Mouse (Mus musculus) myocyte (in vitro differentiated cells): Measurements from ENCODE around the gene Gm37240.

Experiments
- CEBPB ChIP-seq: IDR thresholded peaks from 2 replicates; pipeline ENCODE4 v1.6.1; 2011; ENCODE audit warnings: mild to moderate bottlenecking, moderate library complexity; ENCODE audit not compliant: poor library complexity, insufficient read depth, severe bottlenecking
- E2F4 ChIP-seq: IDR thresholded peaks from one replicate; pipeline ENCODE4 v1.6.1; 2011; ENCODE audit warnings: mild to moderate bottlenecking, control low read depth, moderate library complexity; ENCODE audit not compliant: insufficient read depth
- MAX ChIP-seq: IDR thresholded peaks from one replicate; pipeline ENCODE4 v1.6.1; 2011; ENCODE audit warnings: low read depth, mild to moderate bottlenecking, control low read depth
- MYOD1 ChIP-seq, 3 experiments: IDR thresholded peaks; one replicate each; pipeline ENCODE4 v1.6.1; 2011; ENCODE audit warnings: control low read depth in 2 of 3, low read depth in 2 of 3, mild to moderate bottlenecking in 2 of 3, moderate library complexity in 1 of 3; ENCODE audit not compliant: insufficient read length in 2 of 3, control insufficient read depth in 1 of 3
- MYOG ChIP-seq, 3 experiments: IDR thresholded peaks; one replicate each; pipeline ENCODE4 v1.6.1; 2011; ENCODE audit warnings: control low read depth in 2 of 3, low read depth in 2 of 3, mild to moderate bottlenecking in 2 of 3; ENCODE audit not compliant: insufficient read length in 2 of 3, control insufficient read depth in 1 of 3, insufficient read depth in 1 of 3
- POLR2A ChIP-seq: IDR thresholded peaks from one replicate; pipeline ENCODE4 v1.6.1; 2011; ENCODE audit warnings: low read depth, mild to moderate bottlenecking, control low read depth, moderate library complexity; ENCODE audit not compliant: insufficient read length
- POLR2AphosphoS2 ChIP-seq: IDR thresholded peaks from one replicate; pipeline ENCODE4 v1.6.1; 2011; ENCODE audit warnings: low read depth, control low read depth; ENCODE audit not compliant: insufficient read length
- REST ChIP-seq: IDR thresholded peaks from one replicate; pipeline ENCODE4 v1.6.1; 2011; ENCODE audit warnings: mild to moderate bottlenecking, control low read depth, moderate library complexity; ENCODE audit not compliant: insufficient read depth, insufficient read length
- SRF ChIP-seq: IDR thresholded peaks from one replicate; pipeline ENCODE4 v1.6.1; 2011; ENCODE audit warnings: low read depth; ENCODE audit not compliant: control insufficient read depth, insufficient read length
- TCF12 ChIP-seq: IDR thresholded peaks from one replicate; pipeline ENCODE4 v1.6.1; 2011; ENCODE audit warnings: mild to moderate bottlenecking, control low read depth; ENCODE audit not compliant: poor library complexity, insufficient read depth, severe bottlenecking
- USF1 ChIP-seq: IDR thresholded peaks from one replicate; pipeline ENCODE4 v1.6.1; 2011; ENCODE audit warnings: low read depth, mild to moderate bottlenecking, control low read depth, moderate library complexity

GRCm38 (mm10) chr3:85205911-85206310 lies 681.4 kb downstream of the Gm37240 start:
- TF ChIP-seq CEBPB (no peak), MAX (no peak), POLR2A (no peak), USF1 (no peak), E2F4 (no peak), SRF (no peak), MYOG (IDR thresholded peaks at IDR 0.05; ENCODE audit: control insufficient read depth in 1 of 3, insufficient read depth in 1 of 3, insufficient read length in 2 of 3, low read depth in 2 of 3) (no peak), POLR2AphosphoS2 (no peak), MYOD1 (IDR thresholded peaks at IDR 0.05; ENCODE audit: control insufficient read depth in 1 of 3, insufficient read length in 2 of 3, low read depth in 2 of 3) (no peak), TCF12 (no peak), REST (no peak)
